Mouse (Mus musculus) thymus, adult 2 months (tissue): ENCODE results near the gene Mtmr4. TPM values are rescaled to one million over a fixed set of nuclear protein-coding genes. Genes with fewer than 3 reads are reported as not detected.

ENCODE experiments used
- DNase-seq: peaks from one replicate; pipeline ENCODE4 v3.0.0; 2021
- H3K27ac ChIP-seq: fragments of 200-500 bp; 2 replicates; pipeline ENCODE4 v1.5.1; 2012; ENCODE audit warnings: low read length, control low read depth; ENCODE audit not compliant: control insufficient read depth, insufficient read depth
- H3K27me3 ChIP-seq: fragments of 200-500 bp; 2 replicates; pipeline ENCODE4 v1.6.1; 2012; ENCODE audit warnings: mild to moderate bottlenecking, low read length, moderate library complexity, mixed read lengths; ENCODE audit not compliant: control insufficient read depth, insufficient read depth
- H3K36me3 ChIP-seq: fragments of 200-500 bp; 2 replicates; pipeline ENCODE4 v1.6.1; 2012; ENCODE audit warnings: mild to moderate bottlenecking, low read length, moderate library complexity; ENCODE audit not compliant: control insufficient read depth, insufficient read depth
- H3K4me1 ChIP-seq: fragments of 200-500 bp; replicated peaks from 2 replicates; pipeline ENCODE4 v1.6.1; 2012; ENCODE audit warnings: low read length; ENCODE audit not compliant: control insufficient read depth, insufficient read depth
- H3K4me3 ChIP-seq: fragments of 200-500 bp; 2 replicates; pipeline ENCODE4 v1.5.1; 2012; ENCODE audit warnings: mild to moderate bottlenecking, low read length, control low read depth, moderate library complexity; ENCODE audit not compliant: control insufficient read depth, insufficient read depth
- CTCF ChIP-seq: fragments of 200-500 bp; IDR thresholded peaks from 2 replicates; pipeline ENCODE4 v1.5.1; 2012; ENCODE audit warnings: mild to moderate bottlenecking, control low read depth, low read length, moderate library complexity, borderline replicate concordance; ENCODE audit not compliant: control insufficient read depth, poor library complexity, insufficient read depth; ENCODE audit errors: extremely low read depth
- POLR2A ChIP-seq: fragments of 200-500 bp; IDR thresholded peaks from 2 replicates; pipeline ENCODE4 v1.6.1; 2012; ENCODE audit warnings: mild to moderate bottlenecking, low read length, control low read depth, moderate library complexity; ENCODE audit not compliant: control insufficient read depth, poor library complexity, insufficient read depth; ENCODE audit errors: extremely low read depth
- WGBS: fragments of 180-500 bp; shearing (Covaris S2); methylation state at CpG from one replicate; pipeline ENCODE4 v1.1.7; 2018; 5-methylcytosine and 5-hydroxymethylcytosine counted together
- polyA plus RNA-seq: library from polyadenylated mRNA; depleted of rRNA; stranded (reverse); fragments of >200 nt; gene quantifications from 2 replicates; pipeline ENCODE4 v1.2.3, GENCODE M21; 2012

Gene Mtmr4
- polyA plus RNA-seq, 1 experiment = 47.0 TPM

DNA sequence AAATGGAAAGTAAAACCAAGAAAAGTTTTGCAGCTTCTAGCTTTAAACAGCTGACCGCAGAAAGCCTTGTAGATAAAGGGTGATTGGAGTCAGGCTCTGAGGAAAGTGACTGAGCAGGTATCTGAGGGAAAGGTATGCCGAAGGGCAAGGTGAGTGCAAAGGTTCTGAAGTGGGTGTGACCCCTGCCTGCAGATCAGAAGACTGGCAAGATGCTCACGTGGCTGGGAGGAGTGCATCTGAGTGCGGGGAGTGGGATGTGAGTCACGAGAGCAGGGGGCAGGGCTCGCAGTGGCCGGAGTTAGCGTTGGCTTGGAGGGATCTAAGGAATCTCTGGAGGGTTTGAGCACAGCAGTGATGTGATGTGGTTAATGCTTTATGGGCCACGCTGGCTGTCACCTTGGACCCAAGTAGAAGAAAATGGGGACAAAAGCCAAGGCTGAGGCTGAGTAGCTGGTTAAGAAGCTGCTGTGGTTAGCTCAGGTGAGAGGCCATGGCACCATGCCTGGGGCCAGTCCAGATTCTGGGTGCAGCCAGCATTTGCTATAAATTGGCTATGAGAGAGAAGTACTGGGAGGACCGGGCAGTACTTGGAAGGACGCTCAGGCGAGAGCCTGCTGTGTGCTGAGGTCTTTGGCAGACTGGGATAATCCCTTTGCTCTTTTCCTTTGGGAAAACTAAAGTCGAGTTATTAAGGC, 7.6 kb downstream of the Mtmr4 start:
- no peak for TF ChIP-seq POLR2A
- no peak for TF ChIP-seq CTCF
- H3K36me3 ChIP-seq = peaks cover 65% of the 10 kb centered on the region
- no peaks in the 10 kb centered on the region for H3K27me3 ChIP-seq
- peaks cover 15% of the 10 kb centered on the region for H3K4me1 ChIP-seq
- H3K4me3 ChIP-seq = no peak overlapping the region
- no peak for DNase-seq
- 94% methylated on average over 13 of the region's 13 CpGs for WGBS
- no peak overlapping the region for H3K27ac ChIP-seq

DNA sequence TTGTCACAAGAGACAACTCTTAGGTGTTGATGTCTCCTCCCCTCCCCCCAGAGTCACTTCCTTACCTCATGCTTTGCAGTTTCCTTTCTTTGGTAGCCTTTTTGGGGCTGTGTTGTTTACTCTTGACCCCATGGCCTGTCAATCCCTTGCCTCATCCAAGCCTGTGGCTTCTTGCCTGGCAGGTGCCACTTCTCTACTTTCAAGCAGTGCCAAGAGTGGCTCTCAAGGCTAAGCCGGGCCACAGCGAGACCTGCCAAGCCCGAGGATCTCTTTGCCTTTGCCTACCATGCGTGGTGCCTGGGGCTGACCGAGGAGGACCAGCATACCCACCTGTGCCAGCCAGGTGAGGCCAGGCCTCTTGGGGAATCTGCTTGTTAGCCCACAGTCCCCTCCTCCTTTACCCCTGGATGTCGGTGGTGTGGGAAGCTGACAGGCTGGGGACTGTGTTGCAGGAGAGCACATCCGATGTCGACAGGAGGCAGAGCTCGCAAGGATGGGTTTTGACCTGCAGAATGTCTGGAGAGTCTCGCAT, 8.4 kb downstream of the Mtmr4 start:
- H3K36me3 ChIP-seq = peaks cover 73% of the 10 kb centered on the region
- WGBS = 94% methylated on average over 10 of the region's 10 CpGs

GRCm38 (mm10) chr11:87602234-87602633, 10.3 kb downstream of the Mtmr4 start:
- Histone ChIP-seq H3K4me1 (no peaks in the 10 kb centered on the region), H3K4me3 (no peak overlapping the region), H3K36me3 (peaks cover 88% of the 10 kb centered on the region), H3K27ac (no peak overlapping the region), H3K27me3 (no peaks in the 10 kb centered on the region)
- WGBS = 99% methylated on average over 9 of the region's 9 CpGs
- DNase-seq = no peak
- TF ChIP-seq POLR2A (no peak), CTCF (no peak)

More for the DNA sequence above, 8.4 kb downstream of the Mtmr4 start:
- H3K4me3 ChIP-seq = no peak overlapping the region
- TF ChIP-seq POLR2A = no peak
- TF ChIP-seq CTCF = no peak
- no peak for DNase-seq
- H3K27me3 ChIP-seq = no peaks in the 10 kb centered on the region
- H3K27ac ChIP-seq = no peak overlapping the region
- H3K4me1 ChIP-seq = peaks cover 12% of the 10 kb centered on the region

DNA sequence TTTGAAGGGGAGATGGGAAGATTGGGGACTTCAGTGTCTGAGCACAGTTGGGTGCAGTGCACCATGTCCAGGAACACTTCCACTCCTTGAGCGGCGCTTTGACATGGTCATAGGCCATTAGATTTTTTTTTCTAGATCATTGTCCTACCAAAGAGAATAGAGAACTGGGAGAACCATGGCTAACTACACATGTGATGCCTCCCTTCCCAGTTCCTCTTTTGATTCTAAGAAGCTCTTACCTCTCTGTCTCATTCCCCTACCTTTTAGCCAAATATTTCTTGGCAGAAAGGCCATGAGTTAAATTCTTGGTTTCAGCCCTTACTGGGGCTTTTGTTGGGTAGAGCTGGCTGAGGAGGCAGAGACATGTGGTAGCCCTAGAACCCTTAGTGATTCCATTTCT, 11.6 kb downstream of the Mtmr4 start:
- Histone ChIP-seq H3K27me3 (no peaks in the 10 kb centered on the region), H3K36me3 (peaks cover 89% of the 10 kb centered on the region), H3K4me1 (no peaks in the 10 kb centered on the region), H3K4me3 (no peak overlapping the region), H3K27ac (no peak overlapping the region)
- 98% methylated on average over 2 of the region's 2 CpGs for WGBS
- TF ChIP-seq POLR2A (no peak), CTCF (no peak)
- no peak for DNase-seq

GRCm38 (mm10) chr11:87609264-87609663, 17.3 kb downstream of the Mtmr4 start:
- no peak for DNase-seq
- TF ChIP-seq POLR2A = no peak
- TF ChIP-seq CTCF = no peak
- Histone ChIP-seq H3K4me3 (no peak overlapping the region), H3K27ac (no peak overlapping the region), H3K36me3 (peaks cover 94% of the 10 kb centered on the region), H3K4me1 (no peaks in the 10 kb centered on the region), H3K27me3 (no peaks in the 10 kb centered on the region)
- WGBS = 98% methylated on average over 7 of the region's 7 CpGs

- Histone ChIP-seq H3K27me3 (no peaks in the 10 kb centered on the region), H3K4me1 (no peaks in the 10 kb centered on the region), H3K27ac (no peak overlapping the region), H3K4me3 (no peak overlapping the region), H3K36me3 (peaks cover 92% of the 10 kb centered on the region)
- WGBS = 96% methylated on average over 9 of the region's 9 CpGs
- TF ChIP-seq CTCF = no peak
- TF ChIP-seq POLR2A = no peak
- no peak for DNase-seq
Measured at GRCm38 (mm10) chr11:87611547-87611946, 19.6 kb downstream of the Mtmr4 start.
